Mouse (Mus musculus): ENCODE measurements around the gene Bag6. TPM values are rescaled to one million over a fixed set of nuclear protein-coding genes. Genes with fewer than 3 reads are reported as not detected.
A peak's percentile ranks its signal among the peaks of the same experiment; 100 is the strongest.

Bag6 gene
- polyA plus RNA-seq, 1 experiment, result 202 TPM

DNA sequence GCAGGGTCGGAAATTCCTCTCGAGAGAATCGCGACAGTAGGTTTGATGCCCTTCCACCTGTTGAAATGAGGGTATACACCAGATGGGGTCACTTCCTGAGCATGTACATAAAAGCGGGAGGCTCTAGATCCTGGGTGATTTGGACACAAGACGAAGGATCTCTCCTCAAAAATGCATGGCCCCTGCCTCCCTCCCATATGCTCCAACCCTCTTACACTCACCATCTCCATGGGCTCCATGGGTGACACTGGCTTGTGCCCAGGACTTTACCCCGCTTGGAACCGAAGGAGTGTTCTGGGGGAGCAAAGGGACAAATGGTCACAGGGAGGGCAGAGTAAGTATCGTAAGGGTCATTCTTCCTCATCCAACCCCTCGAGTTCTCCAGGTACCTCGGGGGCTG lies 26.4 kb downstream of the Bag6 start:
- peaks cover 90% of the 10 kb centered on the region for H3K79me2 ChIP-seq (ENCODE audit: control insufficient read depth, insufficient read depth)
- H3K79me3 ChIP-seq (ENCODE audit: low read depth), result peaks cover 65% of the 10 kb centered on the region
- no peaks in the 10 kb centered on the region for H3K27me3 ChIP-seq (ENCODE audit: control insufficient read depth, insufficient read depth, insufficient read length)
- peaks cover 68% of the 10 kb centered on the region for H3K36me3 ChIP-seq (ENCODE audit: control insufficient read depth, insufficient read depth)
- no peak for TF ChIP-seq MAX (IDR thresholded peaks at IDR 0.05)
- no peak for TF ChIP-seq FOSL1 (IDR thresholded peaks at IDR 0.05; ENCODE audit: insufficient read depth, low read length, poor library complexity, severe bottlenecking)
- no peak for TF ChIP-seq USF1 (IDR thresholded peaks at IDR 0.05; ENCODE audit: low read depth)
- TF ChIP-seq MYOD1 (IDR thresholded peaks at IDR 0.05; ENCODE audit: control insufficient read depth, insufficient read length, low read depth), result no peak
- TF ChIP-seq MYOG (IDR thresholded peaks at IDR 0.05; ENCODE audit: control insufficient read depth, extremely low read depth, insufficient read length), result no peak
- H3K4me3 ChIP-seq (ENCODE audit: insufficient read depth, poor library complexity, severe bottlenecking), result no peak overlapping the region
- no peak overlapping the region for H3ac ChIP-seq (ENCODE audit: control insufficient read depth, insufficient read length, low read depth)

DNA sequence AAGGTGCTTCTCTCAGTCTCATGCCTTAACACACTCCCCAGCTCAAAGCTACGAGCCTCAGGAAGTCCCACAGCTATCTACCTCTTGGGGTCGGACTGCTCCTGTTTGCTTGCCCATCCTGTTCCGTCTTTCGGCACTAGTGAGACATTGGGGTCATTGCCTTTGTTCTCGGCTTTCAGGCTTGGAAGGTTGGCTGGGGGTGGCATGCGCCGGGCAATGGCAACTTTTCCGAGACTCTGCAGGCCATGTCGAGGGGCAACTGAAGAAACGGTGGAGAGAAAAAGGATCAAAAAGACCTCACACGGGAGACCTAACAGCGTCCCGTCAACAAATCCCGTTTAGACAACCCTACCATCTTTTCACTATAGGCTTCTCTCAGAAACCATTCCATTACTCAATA lies 27.1 kb downstream of the Bag6 start:
- no peak overlapping the region for H3K4me3 ChIP-seq (ENCODE audit: insufficient read depth, poor library complexity, severe bottlenecking)
- peaks cover 61% of the 10 kb centered on the region for H3K36me3 ChIP-seq (ENCODE audit: control insufficient read depth, insufficient read depth)
- peaks cover 60% of the 10 kb centered on the region for H3K79me3 ChIP-seq (ENCODE audit: low read depth)

DNA sequence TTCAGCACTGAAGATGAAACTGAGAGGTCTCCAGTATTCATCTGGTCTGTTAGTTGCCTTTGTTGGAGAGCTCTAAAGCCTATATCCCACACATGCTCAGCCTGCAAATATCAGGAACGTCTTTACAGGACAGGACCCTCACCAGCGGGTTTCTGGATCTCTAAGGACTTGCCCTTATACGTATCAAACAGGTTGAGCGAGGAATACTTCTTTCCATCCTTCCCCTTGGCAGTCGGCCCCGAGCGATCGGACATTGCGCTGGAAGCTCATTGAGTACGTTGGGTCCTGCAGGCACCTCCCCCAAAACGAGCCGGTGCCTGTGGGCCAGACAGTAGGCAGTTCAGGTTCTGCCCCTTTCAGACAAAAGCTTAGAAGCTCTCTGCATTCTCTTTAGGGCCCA lies 27.8 kb downstream of the Bag6 start:
- peak overlapping the region; percentile 96 for H3K4me3 ChIP-seq (ENCODE audit: insufficient read depth, poor library complexity, severe bottlenecking)
- TF ChIP-seq CTCF (IDR thresholded peaks at IDR 0.05; ENCODE audit: control insufficient read depth, insufficient read depth, insufficient read length) (no peak), MYOD1 (IDR thresholded peaks at IDR 0.05; ENCODE audit: control insufficient read depth, insufficient read length, low read depth) (no peak), MYOG (IDR thresholded peaks at IDR 0.05; ENCODE audit: control insufficient read depth, extremely low read depth, insufficient read length) (no peak), MAX (IDR thresholded peaks at IDR 0.05) (no peak), USF1 (IDR thresholded peaks at IDR 0.05; ENCODE audit: low read depth) (no peak), FOSL1 (IDR thresholded peaks at IDR 0.05; ENCODE audit: insufficient read depth, low read length, poor library complexity, severe bottlenecking) (no peak), CEBPB (IDR thresholded peaks at IDR 0.05; ENCODE audit: low read depth) (no peak)
- H3K36me3 ChIP-seq (ENCODE audit: control insufficient read depth, insufficient read depth), result peaks cover 55% of the 10 kb centered on the region
- peak overlapping the region; percentile 62 for H3ac ChIP-seq (ENCODE audit: control insufficient read depth, insufficient read length, low read depth)
- peaks cover 83% of the 10 kb centered on the region for H3K79me2 ChIP-seq (ENCODE audit: control insufficient read depth, insufficient read depth)
- no peaks in the 10 kb centered on the region for H3K27me3 ChIP-seq (ENCODE audit: control insufficient read depth, insufficient read depth, insufficient read length)
- peaks cover 54% of the 10 kb centered on the region for H3K79me3 ChIP-seq (ENCODE audit: low read depth)

More for the DNA sequence above, 27.1 kb downstream of the Bag6 start:
- no peak overlapping the region for H3ac ChIP-seq (ENCODE audit: control insufficient read depth, insufficient read length, low read depth)
- TF ChIP-seq MYOD1 (IDR thresholded peaks at IDR 0.05; ENCODE audit: control insufficient read depth, insufficient read length, low read depth) (no peak), MAX (IDR thresholded peaks at IDR 0.05) (no peak), USF1 (IDR thresholded peaks at IDR 0.05; ENCODE audit: low read depth) (no peak), FOSL1 (IDR thresholded peaks at IDR 0.05; ENCODE audit: insufficient read depth, low read length, poor library complexity, severe bottlenecking) (no peak), CTCF (IDR thresholded peaks at IDR 0.05; ENCODE audit: control insufficient read depth, insufficient read depth, insufficient read length) (no peak), MYOG (IDR thresholded peaks at IDR 0.05; ENCODE audit: control insufficient read depth, extremely low read depth, insufficient read length) (no peak), CEBPB (IDR thresholded peaks at IDR 0.05; ENCODE audit: low read depth) (no peak)
- peaks cover 89% of the 10 kb centered on the region for H3K79me2 ChIP-seq (ENCODE audit: control insufficient read depth, insufficient read depth)
- no peaks in the 10 kb centered on the region for H3K27me3 ChIP-seq (ENCODE audit: control insufficient read depth, insufficient read depth, insufficient read length)

DNA sequence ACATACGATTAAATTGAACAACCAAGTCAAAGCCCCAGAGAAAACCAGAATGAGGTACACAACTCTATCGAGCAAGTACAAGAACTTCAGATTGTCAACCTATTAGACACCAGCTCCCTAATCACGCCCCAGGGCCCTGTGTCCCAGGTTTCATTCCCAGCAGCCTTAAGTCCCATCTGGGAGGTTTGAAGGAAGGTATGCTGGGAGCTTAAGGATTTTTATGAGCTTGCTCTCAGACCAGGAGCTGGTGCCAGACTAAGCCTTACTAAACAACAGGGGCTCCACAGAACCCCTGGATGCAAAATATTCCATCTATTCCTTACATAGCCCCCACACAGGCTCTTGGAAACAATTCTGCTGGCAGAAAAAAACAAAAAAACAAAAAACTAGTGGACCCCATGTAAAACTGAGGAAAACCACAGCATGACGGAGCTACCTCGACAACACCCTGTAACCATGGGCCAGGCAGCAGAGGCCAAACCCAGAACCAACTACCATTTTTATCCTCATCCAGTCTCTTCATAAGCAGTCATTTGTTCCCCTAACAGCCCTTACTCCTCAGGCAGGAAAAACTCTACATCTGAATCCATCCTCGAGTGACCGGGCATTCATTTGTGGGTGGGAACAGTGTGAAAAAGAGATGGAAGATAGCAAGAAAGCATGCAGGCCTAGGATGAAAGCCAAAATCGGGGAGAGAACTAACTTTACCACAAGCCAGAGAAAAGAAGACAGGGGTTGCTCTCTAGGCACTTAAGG lies 28.5 kb downstream of the Bag6 start:
- Histone ChIP-seq H3K4me3 (ENCODE audit: insufficient read depth, poor library complexity, severe bottlenecking) (peak overlapping the region; percentile 96), H3K36me3 (ENCODE audit: control insufficient read depth, insufficient read depth) (peaks cover 48% of the 10 kb centered on the region), H3K79me3 (ENCODE audit: low read depth) (peaks cover 54% of the 10 kb centered on the region), H3K79me2 (ENCODE audit: control insufficient read depth, insufficient read depth) (peaks cover 75% of the 10 kb centered on the region), H3K27me3 (ENCODE audit: control insufficient read depth, insufficient read depth, insufficient read length) (no peaks in the 10 kb centered on the region), H3ac (ENCODE audit: control insufficient read depth, insufficient read length, low read depth) (peak overlapping the region; percentile 100)
- no peak for TF ChIP-seq MYOG (IDR thresholded peaks at IDR 0.05; ENCODE audit: control insufficient read depth, extremely low read depth, insufficient read length)
- no peak for TF ChIP-seq MYOD1 (IDR thresholded peaks at IDR 0.05; ENCODE audit: control insufficient read depth, insufficient read length, low read depth)
- no peak for TF ChIP-seq CTCF (IDR thresholded peaks at IDR 0.05; ENCODE audit: control insufficient read depth, insufficient read depth, insufficient read length)

DNA sequence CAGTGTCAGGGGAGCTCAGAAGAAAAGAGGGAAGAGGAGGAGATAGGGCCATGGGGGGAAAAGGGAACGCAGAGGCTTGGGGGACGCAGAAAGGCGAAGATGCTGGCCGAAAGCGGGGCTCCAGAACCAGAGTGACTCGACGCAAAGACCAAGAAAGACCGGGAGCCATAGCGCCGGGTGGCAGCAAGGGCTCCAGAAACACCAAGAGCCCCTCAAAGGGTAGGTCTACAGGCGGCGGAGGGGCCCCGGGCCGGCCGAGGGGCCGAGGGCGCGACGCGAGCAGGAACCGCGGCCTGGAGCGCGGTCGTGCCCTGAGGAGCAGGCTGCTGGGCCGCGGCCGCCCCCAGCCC lies 29.2 kb downstream of the Bag6 start:
- Histone ChIP-seq H3ac (ENCODE audit: control insufficient read depth, insufficient read length, low read depth) (peak overlapping the region; percentile 100), H3K4me3 (ENCODE audit: insufficient read depth, poor library complexity, severe bottlenecking) (peak overlapping the region; percentile 96), H3K27me3 (ENCODE audit: control insufficient read depth, insufficient read depth, insufficient read length) (no peaks in the 10 kb centered on the region), H3K79me2 (ENCODE audit: control insufficient read depth, insufficient read depth) (peaks cover 68% of the 10 kb centered on the region), H3K36me3 (ENCODE audit: control insufficient read depth, insufficient read depth) (peaks cover 41% of the 10 kb centered on the region), H3K79me3 (ENCODE audit: low read depth) (peaks cover 51% of the 10 kb centered on the region)
- TF ChIP-seq MYOG (IDR thresholded peaks at IDR 0.05; ENCODE audit: control insufficient read depth, extremely low read depth, insufficient read length), result no peak
- no peak for TF ChIP-seq CEBPB (IDR thresholded peaks at IDR 0.05; ENCODE audit: low read depth)
- TF ChIP-seq MYOD1 (IDR thresholded peaks at IDR 0.05; ENCODE audit: control insufficient read depth, insufficient read length, low read depth), result no peak
- TF ChIP-seq USF1 (IDR thresholded peaks at IDR 0.05; ENCODE audit: low read depth), result no peak
- no peak for TF ChIP-seq MAX (IDR thresholded peaks at IDR 0.05)
- no peak for TF ChIP-seq FOSL1 (IDR thresholded peaks at IDR 0.05; ENCODE audit: insufficient read depth, low read length, poor library complexity, severe bottlenecking)
- TF ChIP-seq CTCF (IDR thresholded peaks at IDR 0.05; ENCODE audit: control insufficient read depth, insufficient read depth, insufficient read length), result no peak
